Mouse (Mus musculus) lung, postnatal 10 days (tissue): ENCODE data around the gene Olfr1209.

Source experiments
- DNase-seq: peaks from one replicate; pipeline ENCODE4 v3.0.0; 2021

Olfr1209 gene

GRCm38 (mm10) chr2:88915057-88915456 is at the start of gene Olfr1209:
Gene Olfr1209, minus strand, starts transcription at chr2:88915157.
- no peak for DNase-seq

GRCm38 (mm10) chr2:88953669-88954068 is 38.7 kb upstream of the Olfr1209 start, which contains the start of gene Olfr1212:
Gene Olfr1212, plus strand, starts transcription at chr2:88953969.
- no peak for DNase-seq

- no peak for DNase-seq
These were observed 23.1 kb upstream of the Olfr1209 start, which contains the start of gene Olfr1211 for GRCm38 (mm10) chr2:88938011-88938410. Gene Olfr1211, minus strand, starts transcription at chr2:88938111.

- no peak for DNase-seq
These were observed 12.7 kb downstream of the Olfr1209 start, which contains the start of gene Olfr1208 for GRCm38 (mm10) chr2:88902211-88902610. Gene Olfr1208, minus strand, starts transcription at chr2:88902311.

GRCm38 (mm10) chr2:88862931-88863330 is 52.0 kb downstream of the Olfr1209 start, which contains the start of gene Olfr1206:
Gene Olfr1206, plus strand, starts transcription at chr2:88863231.
- DNase-seq, result no peak
